Mouse (Mus musculus): Measurements from ENCODE around the gene Fam229a.

Gene Fam229a

DNA sequence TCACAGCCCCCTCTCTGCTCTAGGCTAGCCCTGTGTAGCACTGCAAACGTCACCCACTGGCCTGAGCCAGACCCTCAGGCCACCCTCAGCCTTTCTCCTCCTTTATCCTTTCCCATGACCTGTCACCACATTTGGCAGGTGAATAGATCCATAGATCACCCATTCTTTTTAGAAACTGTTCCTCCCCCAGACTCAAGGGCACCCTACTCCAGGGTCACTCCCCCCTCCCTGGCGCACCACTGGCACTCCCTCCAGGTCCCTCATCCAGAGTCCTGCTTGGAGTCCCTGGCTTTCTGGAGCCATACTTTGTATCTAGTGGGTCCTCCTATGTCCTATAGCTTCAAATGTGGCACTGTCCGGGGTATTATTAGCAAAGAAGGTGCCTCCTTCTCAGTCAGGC lies 14.5 kb downstream of the Fam229a start:
- no peaks in the 10 kb centered on the region for H3K36me3 ChIP-seq (ENCODE audit: control insufficient read depth, insufficient read depth, low read length, poor library complexity, severe bottlenecking)
- DNase-seq (ENCODE audit: low read depth, low spot score) = no peak
- H3K27me3 ChIP-seq (ENCODE audit: control insufficient read depth, insufficient read depth, low read length, poor library complexity, severe bottlenecking) = no peaks in the 10 kb centered on the region

- peak; percentile 68 for DNase-seq (ENCODE audit: low read depth, low spot score)
- no peaks in the 10 kb centered on the region for H3K36me3 ChIP-seq (ENCODE audit: control insufficient read depth, insufficient read depth, low read length, poor library complexity, severe bottlenecking)
Observed at GRCm38 (mm10) chr4:129507434-129508236, 16.6 kb downstream of the Fam229a start.

DNA sequence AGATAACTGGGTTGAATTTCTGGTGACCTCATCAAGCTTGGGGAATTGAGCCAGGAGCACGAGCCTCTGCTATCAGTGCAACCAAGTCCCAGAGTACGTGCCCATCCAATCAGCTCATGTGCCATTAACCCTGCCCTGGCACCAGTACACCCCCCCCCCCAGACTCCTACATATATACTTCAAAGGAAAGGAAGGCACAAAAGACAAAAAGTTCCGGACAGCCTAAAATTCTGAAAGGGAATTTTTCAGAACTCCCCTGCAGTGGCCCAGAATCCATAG lies 17.2 kb downstream of the Fam229a start:
- no peak for DNase-seq (ENCODE audit: low read depth, low spot score)
- Histone ChIP-seq H3K27me3 (ENCODE audit: control insufficient read depth, insufficient read depth, low read length, poor library complexity, severe bottlenecking) (no peaks in the 10 kb centered on the region), H3K36me3 (ENCODE audit: control insufficient read depth, insufficient read depth, low read length, poor library complexity, severe bottlenecking) (no peaks in the 10 kb centered on the region)

More at GRCm38 (mm10) chr4:129507434-129508236, 16.6 kb downstream of the Fam229a start:
- H3K27me3 ChIP-seq (ENCODE audit: control insufficient read depth, insufficient read depth, low read length, poor library complexity, severe bottlenecking) = no peaks in the 10 kb centered on the region

- no peaks in the 10 kb centered on the region; the same call in 1 of the 2 replicates for H3K27me3 ChIP-seq (ENCODE audit: control insufficient read depth, insufficient read depth, low read length, poor library complexity, severe bottlenecking)
- H3K36me3 ChIP-seq (ENCODE audit: control insufficient read depth, insufficient read depth, low read length, poor library complexity, severe bottlenecking) = no peaks in the 10 kb centered on the region
Observed at GRCm38 (mm10) chr4:129508834-129509600, 18.0 kb downstream of the Fam229a start.

GRCm38 (mm10) chr4:129509650-129510049 lies 18.7 kb downstream of the Fam229a start:
- Histone ChIP-seq H3K27me3 (ENCODE audit: control insufficient read depth, insufficient read depth, low read length, poor library complexity, severe bottlenecking) (no peaks in the 10 kb centered on the region; the same call in 1 of the 2 replicates), H3K36me3 (ENCODE audit: control insufficient read depth, insufficient read depth, low read length, poor library complexity, severe bottlenecking) (no peaks in the 10 kb centered on the region)
- no peak for DNase-seq (ENCODE audit: low read depth, low spot score)

More at GRCm38 (mm10) chr4:129508834-129509600, 18.0 kb downstream of the Fam229a start:
- no peak for DNase-seq (ENCODE audit: low read depth, low spot score)

- H3K36me3 ChIP-seq (ENCODE audit: control insufficient read depth, insufficient read depth, low read length, poor library complexity, severe bottlenecking) = no peaks in the 10 kb centered on the region
- H3K27me3 ChIP-seq (ENCODE audit: control insufficient read depth, insufficient read depth, low read length, poor library complexity, severe bottlenecking) = no peaks in the 10 kb centered on the region; the same call in 1 of the 2 replicates
- no peak for DNase-seq (ENCODE audit: low read depth, low spot score)
Observed at GRCm38 (mm10) chr4:129510723-129511412, 19.9 kb downstream of the Fam229a start.

- H3K36me3 ChIP-seq (ENCODE audit: control insufficient read depth, insufficient read depth, low read length, poor library complexity, severe bottlenecking) = peaks cover under 1% of the 10 kb centered on the region
- no peak for DNase-seq (ENCODE audit: low read depth, low spot score)
- no peaks in the 10 kb centered on the region; the same call in 1 of the 2 replicates for H3K27me3 ChIP-seq (ENCODE audit: control insufficient read depth, insufficient read depth, low read length, poor library complexity, severe bottlenecking)
Observed at GRCm38 (mm10) chr4:129511413-129512096, 20.6 kb downstream of the Fam229a start.

GRCm38 (mm10) chr4:129513086-129513767 lies 22.2 kb downstream of the Fam229a start, which contains the start of gene Marcksl1:
Marcksl1 (plus strand) TSS chr4:129513581.
- H3K27me3 ChIP-seq (ENCODE audit: control insufficient read depth, insufficient read depth, low read length, poor library complexity, severe bottlenecking) = no peaks in the 10 kb centered on the region; the same call in 1 of the 2 replicates
- DNase-seq (ENCODE audit: low read depth, low spot score) = peak; percentile 91
- peaks cover 5% of the 10 kb centered on the region for H3K36me3 ChIP-seq (ENCODE audit: control insufficient read depth, insufficient read depth, low read length, poor library complexity, severe bottlenecking)

DNA sequence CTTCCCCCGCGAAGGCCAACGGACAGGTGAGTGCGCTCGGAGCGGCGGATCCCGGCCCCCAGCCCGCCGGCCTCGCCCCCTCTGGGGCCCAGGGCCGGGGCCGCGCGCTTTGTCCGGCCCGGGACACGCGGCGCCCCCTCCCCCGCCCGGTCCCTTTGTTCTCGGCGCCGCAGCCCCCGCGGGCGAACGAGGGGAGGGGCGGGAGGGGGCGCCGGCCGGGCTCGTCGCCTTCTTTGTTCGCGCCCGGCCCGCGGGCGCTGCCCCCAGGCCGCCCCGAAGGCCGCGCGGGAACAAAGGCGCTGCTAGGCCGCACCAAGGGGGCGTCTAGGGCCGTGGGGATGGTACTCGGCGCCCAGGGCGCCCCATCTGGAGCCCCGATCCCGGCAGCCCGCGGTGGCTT lies 22.9 kb downstream of the Fam229a start:
- no peak for DNase-seq (ENCODE audit: low read depth, low spot score)
- Histone ChIP-seq H3K36me3 (ENCODE audit: control insufficient read depth, insufficient read depth, low read length, poor library complexity, severe bottlenecking) (peaks cover 10% of the 10 kb centered on the region), H3K27me3 (ENCODE audit: control insufficient read depth, insufficient read depth, low read length, poor library complexity, severe bottlenecking) (no peaks in the 10 kb centered on the region; the same call in 1 of the 2 replicates)

GRCm38 (mm10) chr4:129514300-129514898 lies 23.4 kb downstream of the Fam229a start:
- peaks cover 13% of the 10 kb centered on the region for H3K36me3 ChIP-seq (ENCODE audit: control insufficient read depth, insufficient read depth, low read length, poor library complexity, severe bottlenecking)
- H3K27me3 ChIP-seq (ENCODE audit: control insufficient read depth, insufficient read depth, low read length, poor library complexity, severe bottlenecking) = no peaks in the 10 kb centered on the region; the same call in 1 of the 2 replicates
- DNase-seq (ENCODE audit: low read depth, low spot score) = peak; percentile 79

DNA sequence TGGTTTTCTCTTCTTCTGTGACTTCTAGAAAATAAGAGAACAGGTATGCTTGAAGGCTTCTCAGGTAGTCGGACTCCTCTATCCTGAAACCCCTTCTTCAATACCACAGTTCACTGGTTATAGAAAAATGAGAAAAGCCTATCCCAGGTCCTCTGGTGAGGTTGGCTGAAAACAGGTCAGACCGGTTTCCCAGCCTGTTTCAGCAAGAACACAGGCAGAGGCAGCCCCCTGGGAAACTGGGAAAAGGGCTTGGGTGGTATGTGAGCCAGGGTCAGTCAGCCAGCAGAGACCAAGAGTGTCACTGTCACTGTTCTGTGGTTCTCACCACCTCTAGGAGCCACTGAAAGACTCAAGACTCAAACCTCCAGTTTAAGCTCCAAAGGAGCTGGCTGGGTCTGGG lies 25.9 kb downstream of the Fam229a start:
- Histone ChIP-seq H3K27me3 (ENCODE audit: control insufficient read depth, insufficient read depth, low read length, poor library complexity, severe bottlenecking) (no peaks in the 10 kb centered on the region; the same call in 1 of the 2 replicates), H3K36me3 (ENCODE audit: control insufficient read depth, insufficient read depth, low read length, poor library complexity, severe bottlenecking) (peaks cover 14% of the 10 kb centered on the region)
- no peak for DNase-seq (ENCODE audit: low read depth, low spot score)

GRCm38 (mm10) chr4:129518519-129518918 lies 27.5 kb downstream of the Fam229a start:
- no peaks in the 10 kb centered on the region; the same call in 1 of the 2 replicates for H3K27me3 ChIP-seq (ENCODE audit: control insufficient read depth, insufficient read depth, low read length, poor library complexity, severe bottlenecking)
- H3K36me3 ChIP-seq (ENCODE audit: control insufficient read depth, insufficient read depth, low read length, poor library complexity, severe bottlenecking) = peaks cover 16% of the 10 kb centered on the region
- DNase-seq (ENCODE audit: low read depth, low spot score) = no peak

GRCm38 (mm10) chr4:129525338-129525737 lies 34.3 kb downstream of the Fam229a start:
- Histone ChIP-seq H3K36me3 (ENCODE audit: control insufficient read depth, insufficient read depth, low read length, poor library complexity, severe bottlenecking) (peaks cover 6% of the 10 kb centered on the region), H3K27me3 (ENCODE audit: control insufficient read depth, insufficient read depth, low read length, poor library complexity, severe bottlenecking) (no peaks in the 10 kb centered on the region)
- peak; percentile 87 for DNase-seq (ENCODE audit: low read depth, low spot score)

Data from splenic B cell, adult 2 months (primary cell).